Mouse (Mus musculus): ENCODE measurements around the gene Wdfy2. TPM values are rescaled to one million over a fixed set of nuclear protein-coding genes. Genes with fewer than 3 reads are reported as not detected.

The Wdfy2 gene
- total RNA-seq (2023): 10 to 100 TPM; 36.8 to 39.4 TPM

DNA sequence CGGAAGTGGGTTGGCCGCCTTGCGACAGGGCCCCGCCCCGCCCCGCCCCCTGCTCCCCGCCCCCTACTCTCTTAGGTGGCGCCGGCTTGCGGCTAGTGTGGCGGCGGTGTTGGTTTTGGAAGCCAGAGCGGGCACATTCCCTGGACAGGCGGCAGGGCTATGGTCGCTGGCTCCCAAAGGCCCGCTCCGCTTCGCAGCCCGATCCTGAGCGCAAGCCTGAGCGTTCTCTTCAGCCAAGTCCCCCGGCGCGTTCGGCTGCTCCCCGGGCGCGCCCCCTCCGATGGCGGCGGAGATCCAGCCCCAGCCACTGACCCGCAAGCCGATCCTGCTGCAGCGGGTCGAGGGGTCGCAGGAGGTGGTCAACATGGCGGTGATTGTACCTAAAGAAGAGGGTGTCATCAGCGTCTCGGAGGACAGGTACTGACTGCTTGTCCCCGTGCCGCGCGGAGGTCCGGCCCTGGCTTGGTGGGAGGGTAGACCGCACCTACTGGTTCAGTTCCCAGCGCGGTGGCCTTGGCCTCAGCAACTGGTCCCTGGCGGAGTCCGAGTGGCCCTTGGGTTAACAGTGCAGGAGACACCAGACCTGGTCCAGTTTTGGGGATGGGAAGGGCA, at the start of gene Wdfy2:
Wdfy2 (plus strand) TSS at position 38 of the 612 bp plus-strand sequence.

GRCm38 (mm10) chr14:62984410-62984809, 146.9 kb downstream of the Wdfy2 start, which contains the start of gene Defb48:
Gene Defb48, minus strand, starts transcription at chr14:62984510.

DNA sequence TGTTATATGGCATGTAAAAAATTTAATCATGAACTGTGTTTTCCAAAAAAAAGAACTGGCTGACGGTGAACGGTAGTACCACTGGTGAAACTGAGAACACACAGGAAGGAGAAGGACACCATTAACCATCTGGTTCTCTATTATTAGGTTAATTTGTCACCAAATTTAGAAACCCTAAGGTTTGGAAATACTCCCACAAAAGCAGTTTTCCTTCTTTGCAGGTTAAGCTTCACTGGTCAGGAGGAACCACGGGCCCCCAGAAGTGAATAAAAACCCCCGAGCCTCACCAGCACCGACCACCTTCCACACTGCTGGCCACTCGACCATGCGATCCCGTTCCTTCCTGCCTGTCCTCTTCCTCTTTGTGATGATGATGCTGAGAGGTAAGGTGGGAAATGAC, 160.3 kb downstream of the Wdfy2 start, which contains the start of gene Defb47:
Defb47 (plus strand) TSS at position 301 of the 400 bp plus-strand sequence.

Other genes starting within 250 kb of the Wdfy2 start
- not detected for gene Serpine3, start 174.0 kb upstream of the Wdfy2 start, total RNA-seq (2023)
- gene Ints6, start 76.5 kb upstream of the Wdfy2 start, total RNA-seq (2023): 10 to 100 TPM; 77.2 to 97.0 TPM
- not detected for gene Defb48, start 146.8 kb downstream of the Wdfy2 start, total RNA-seq (2023)
- not detected for gene Defb47, start 160.4 kb downstream of the Wdfy2 start, total RNA-seq (2023)
- gene Defb43, start 174.1 kb downstream of the Wdfy2 start, total RNA-seq (2023): not detected
- not detected for gene Defb42, start 209.3 kb downstream of the Wdfy2 start, total RNA-seq (2023)
- gene Defb30, start 212.3 kb downstream of the Wdfy2 start, total RNA-seq (2023): not detected

All from B cell, adult 67 days (primary cell).